Mouse (Mus musculus) kidney, postnatal 0 days (tissue): ENCODE measurements around the gene Gemin4. TPM values are rescaled to one million over a fixed set of nuclear protein-coding genes. Genes with fewer than 3 reads are reported as not detected.
A peak's percentile ranks its signal among the peaks of the same experiment; 100 is the strongest.
"Not testable (repeated sequence)": the region's sequence is repeated elsewhere in the genome, so short reads cannot be mapped to it uniquely, and the experiment has no call there.

Source experiments
- ATAC-seq: fragments of 200-750 bp; cut with Nextera tagmentation; replicated peaks from 2 replicates; pipeline ENCODE4 v1.8.0; 2017; ENCODE audit warnings: low read depth, moderate number of reproducible peaks, moderate TSS enrichment, moderate library complexity; ENCODE audit not compliant: low FRiP score
- DNase-seq: peaks from one replicate; pipeline ENCODE4 v3.0.0-alpha.2; 2016; ENCODE audit warnings: low spot score
- H3K27ac ChIP-seq: fragments of 300-500 bp; sonication (generic); 2 replicates; pipeline ENCODE4 v1.5.1; 2014; ENCODE audit warnings: mild to moderate bottlenecking
- H3K27me3 ChIP-seq: fragments of 300-500 bp; sonication (generic); 2 replicates; pipeline ENCODE4 v1.6.1; 2014; ENCODE audit warnings: low read length, mixed read lengths; ENCODE audit not compliant: insufficient read depth
- H3K36me3 ChIP-seq: fragments of 300-500 bp; sonication (generic); 2 replicates; pipeline ENCODE4 v1.6.1; 2014; ENCODE audit warnings: low read length, mixed read lengths; ENCODE audit not compliant: insufficient read depth
- H3K4me1 ChIP-seq: fragments of 300-500 bp; sonication (generic); replicated peaks from 2 replicates; pipeline ENCODE4 v1.6.1; 2014; ENCODE audit warnings: antibody characterized with exemption, low read length, mixed read lengths; ENCODE audit not compliant: insufficient read depth
- H3K4me2 ChIP-seq: fragments of 300-500 bp; sonication (generic); 2 replicates; pipeline ENCODE4 v1.6.1; 2014; ENCODE audit warnings: mild to moderate bottlenecking, low read length, moderate library complexity, mixed read lengths
- H3K4me3 ChIP-seq: fragments of 300-500 bp; sonication (generic); replicated peaks from 2 replicates; pipeline ENCODE4 v1.5.1; 2014; ENCODE audit warnings: low read depth, low read length
- H3K9ac ChIP-seq: fragments of 300-500 bp; sonication (generic); 2 replicates; pipeline ENCODE4 v1.6.1; 2014; ENCODE audit warnings: low read depth, low read length
- H3K9me3 ChIP-seq: fragments of 300-500 bp; sonication (generic); replicated peaks from 2 replicates; pipeline ENCODE4 v1.6.1; 2016; ENCODE audit warnings: low read length, inconsistent platforms, mixed read lengths
- CTCF ChIP-seq: IDR thresholded peaks from 2 replicates; pipeline ENCODE4 v1.5.1; 2016; ENCODE audit warnings: antibody characterized with exemption, low read depth, mild to moderate bottlenecking, moderate library complexity
- WGBS: fragments of 180-500 bp; shearing (Covaris S2); extraction: QIAGEN DNeasy Blood & Tissue Kit; methylation state at CpG from one replicate; pipeline ENCODE4 v1.1.7; 2014; 5-methylcytosine and 5-hydroxymethylcytosine counted together
- polyA plus RNA-seq: library from polyadenylated mRNA; unstranded; fragments of >200 nt; fragmentation: Nextera tagmentation; extraction: Ambion mirVana; gene quantifications from 2 replicates; pipeline ENCODE4 v1.2.1, GENCODE M21; 2015

The Gemin4 gene
- polyA plus RNA-seq, 1 experiment from 2014 or later, result 20.4 TPM

GRCm38 (mm10) chr11:76224631-76225030 lies 7.2 kb upstream of the Gemin4 start:
- TF ChIP-seq CTCF, result no peak
- H3K4me2 ChIP-seq, result no peak overlapping the region
- 91% methylated on average over 5 of the region's 5 CpGs for WGBS
- H3K9me3 ChIP-seq, result no peaks in the 10 kb centered on the region
- no peak for DNase-seq
- ATAC-seq, result no peak
- peaks cover 17% of the 10 kb centered on the region for H3K36me3 ChIP-seq
- no peaks in the 10 kb centered on the region for H3K27me3 ChIP-seq
- no peak overlapping the region for H3K27ac ChIP-seq
- H3K4me1 ChIP-seq, result no peaks in the 10 kb centered on the region
- no peak overlapping the region for H3K9ac ChIP-seq
- H3K4me3 ChIP-seq, result no peak overlapping the region

DNA sequence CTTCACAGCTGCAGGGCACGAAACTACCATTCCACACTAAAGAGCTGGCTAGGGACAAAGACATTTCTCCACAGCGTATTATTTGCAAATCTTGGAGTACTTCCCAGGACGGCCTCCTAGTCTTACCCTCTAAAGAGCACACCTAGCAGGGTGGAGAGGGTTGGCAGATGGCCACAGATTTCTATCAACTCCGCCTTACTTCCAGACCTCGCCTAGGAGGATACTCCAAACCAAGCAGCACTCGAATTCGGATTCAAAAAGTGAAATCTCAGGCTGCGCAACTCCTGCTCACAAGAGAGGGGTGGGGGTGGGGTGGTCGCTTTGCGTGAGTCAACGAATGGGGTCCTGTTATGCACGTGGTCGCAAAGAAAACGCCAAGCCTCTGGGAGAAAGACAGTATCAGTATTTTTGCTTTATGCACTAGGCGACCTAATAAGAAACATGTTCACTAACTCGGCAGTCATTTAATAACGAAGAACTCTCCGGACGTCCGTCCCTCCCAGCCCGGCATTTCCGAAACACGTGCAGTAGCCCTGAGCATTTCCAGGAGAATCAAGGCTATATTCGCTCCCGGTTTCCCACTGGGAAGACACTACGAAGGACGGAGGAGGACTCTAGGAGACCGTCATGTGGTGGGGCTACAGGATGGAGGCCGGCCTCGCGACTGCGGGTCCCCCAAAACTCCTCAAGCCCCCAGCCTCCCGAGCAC lies 629 bp downstream of the Gemin4 start:
- DNase-seq (peak; percentile 53), ATAC-seq (peak; percentile 11; the same call in 1 of the 2 replicates)
- H3K27ac ChIP-seq, result peak overlapping the region; percentile 87
- no peaks in the 10 kb centered on the region for H3K9me3 ChIP-seq
- 0 out of 2 replicates have a peak, but pooled peaks cover 6% of the 10 kb centered on the region for H3K4me1 ChIP-seq
- H3K9ac ChIP-seq, result peak overlapping the region; percentile 90
- peak overlapping the region; percentile 73 for H3K4me2 ChIP-seq
- peaks cover 19% of the 10 kb centered on the region for H3K36me3 ChIP-seq
- no peaks in the 10 kb centered on the region for H3K27me3 ChIP-seq
- peak overlapping the region; percentile 70 for H3K4me3 ChIP-seq
- no peak for TF ChIP-seq CTCF
- 2% methylated on average over 33 of the region's 33 CpGs for WGBS

DNA sequence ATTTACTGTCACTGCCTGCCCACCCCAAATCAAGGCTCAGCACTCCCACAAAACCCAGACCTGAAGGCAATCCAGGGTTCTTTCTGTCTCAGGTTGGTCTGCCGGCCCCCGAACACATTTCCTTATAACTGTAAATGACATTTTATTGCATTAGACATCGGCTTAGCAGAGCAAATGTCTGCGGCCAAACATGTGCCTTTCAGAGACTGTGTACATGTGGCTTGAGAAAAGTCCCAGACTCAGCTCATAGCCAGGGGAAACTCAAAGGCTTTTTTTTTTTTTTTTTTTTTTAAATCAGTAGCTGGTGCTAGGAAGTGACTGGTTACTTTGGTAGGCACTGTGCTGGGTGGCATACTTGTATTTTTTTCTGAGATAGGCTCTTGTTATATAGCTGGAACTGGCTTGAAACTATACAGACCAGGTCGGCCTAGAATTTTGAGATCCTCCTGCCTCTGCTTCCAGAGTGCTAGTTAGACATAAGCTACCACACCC lies 1.4 kb downstream of the Gemin4 start:
- H3K9me3 ChIP-seq, result no peaks in the 10 kb centered on the region
- no peak overlapping the region; the same call in 1 of the 2 replicates for H3K27ac ChIP-seq
- 92% methylated on average over 5 of the region's 5 CpGs for WGBS
- 0 out of 2 replicates have a peak, but pooled peaks cover 6% of the 10 kb centered on the region for H3K4me1 ChIP-seq
- no peak overlapping the region for H3K9ac ChIP-seq
- ATAC-seq (no peak), DNase-seq (no peak)
- H3K4me2 ChIP-seq, result peak overlapping the region; percentile 73
- H3K27me3 ChIP-seq, result no peaks in the 10 kb centered on the region
- peak overlapping the region; percentile 70 for H3K4me3 ChIP-seq
- peaks cover 19% of the 10 kb centered on the region for H3K36me3 ChIP-seq
- no peak for TF ChIP-seq CTCF

DNA sequence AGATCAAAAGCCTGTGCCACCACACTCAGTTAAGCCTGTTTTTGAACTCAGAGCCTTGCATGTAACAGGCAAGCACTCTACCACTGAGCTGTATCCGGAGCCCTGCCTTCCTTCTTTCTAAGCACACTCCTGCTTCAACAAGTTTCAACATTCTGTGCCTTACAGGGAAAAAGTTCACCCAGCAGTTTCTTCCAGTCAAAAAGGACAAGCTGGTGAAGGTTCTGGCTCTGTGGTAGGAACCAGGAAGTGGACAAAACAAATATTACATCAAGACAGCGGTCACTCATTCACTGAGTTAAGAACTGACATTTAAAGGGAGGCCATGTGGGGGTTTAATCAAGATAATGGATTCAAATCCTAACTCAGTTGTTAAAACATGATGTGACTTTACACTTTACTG lies 2.5 kb downstream of the Gemin4 start:
- H3K4me3 ChIP-seq, result no peak overlapping the region
- no peak for ATAC-seq
- no peak for TF ChIP-seq CTCF
- no peak overlapping the region for H3K27ac ChIP-seq
- no peak overlapping the region for H3K9ac ChIP-seq
- H3K36me3 ChIP-seq, result peaks cover 19% of the 10 kb centered on the region
- H3K9me3 ChIP-seq, result no peaks in the 10 kb centered on the region
- no peak overlapping the region for H3K4me2 ChIP-seq
- no peaks in the 10 kb centered on the region for H3K27me3 ChIP-seq
- 89% methylated on average over 2 of the region's 2 CpGs for WGBS
- DNase-seq, result no peak
- 0 out of 2 replicates have a peak, but pooled peaks cover 6% of the 10 kb centered on the region for H3K4me1 ChIP-seq

GRCm38 (mm10) chr11:76213841-76214240 lies 3.6 kb downstream of the Gemin4 start:
- H3K4me2 ChIP-seq, result no peak overlapping the region
- no peak overlapping the region for H3K9ac ChIP-seq
- DNase-seq, result no peak
- no peak for TF ChIP-seq CTCF
- H3K27ac ChIP-seq, result no peak overlapping the region
- H3K4me3 ChIP-seq, result no peak overlapping the region
- no peaks in the 10 kb centered on the region for H3K9me3 ChIP-seq
- 90% methylated on average over 5 of the region's 5 CpGs for WGBS
- 0 out of 2 replicates have a peak, but pooled peaks cover 6% of the 10 kb centered on the region for H3K4me1 ChIP-seq
- peaks cover 26% of the 10 kb centered on the region for H3K36me3 ChIP-seq
- ATAC-seq, result no peak
- H3K27me3 ChIP-seq, result no peaks in the 10 kb centered on the region

- ATAC-seq, H3K27me3 ChIP-seq, H3K4me2 ChIP-seq, DNase-seq, H3K27ac ChIP-seq, H3K9me3 ChIP-seq, H3K4me3 ChIP-seq, H3K4me1 ChIP-seq, H3K9ac ChIP-seq: not testable (repeated sequence)
- 85% methylated on average over 5 of the region's 6 CpGs for WGBS
- H3K36me3 ChIP-seq, result peaks cover 36% of the 10 kb centered on the region
These were observed 5.9 kb downstream of the Gemin4 start for GRCm38 (mm10) chr11:76211595-76211994.
